Mouse (Mus musculus) T-cell, adult 2 months (primary cell): ENCODE results near the gene Slc4a4.

ENCODE experiments used
- DNase-seq: peaks from one replicate; pipeline ENCODE4 v3.0.0; 2022; ENCODE audit warnings: low spot score

Slc4a4 gene

DNA sequence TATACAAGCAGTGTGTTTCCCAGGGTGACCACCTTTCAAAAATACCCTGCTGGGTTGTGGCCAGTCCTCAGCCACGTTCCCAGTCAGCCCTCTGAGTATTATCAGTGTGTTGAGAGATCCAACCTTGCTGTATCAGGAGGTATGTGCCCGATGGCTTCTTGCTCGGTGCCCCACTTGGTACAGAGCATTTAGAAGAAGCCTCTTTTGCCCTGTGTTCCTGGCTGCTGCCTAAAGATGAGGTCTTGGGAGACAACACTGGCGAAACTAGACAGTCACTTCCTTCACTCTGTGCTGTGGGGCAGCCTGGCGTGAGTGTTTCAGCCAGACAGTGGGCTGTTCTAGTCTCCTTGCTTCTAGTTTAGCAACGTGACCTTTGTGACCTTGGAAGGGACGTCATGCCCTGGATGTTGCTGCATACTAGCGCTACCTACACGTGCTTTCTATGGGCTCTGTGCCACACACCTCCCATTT lies 29.9 kb downstream of the Slc4a4 start:
- DNase-seq, result no peak

DNA sequence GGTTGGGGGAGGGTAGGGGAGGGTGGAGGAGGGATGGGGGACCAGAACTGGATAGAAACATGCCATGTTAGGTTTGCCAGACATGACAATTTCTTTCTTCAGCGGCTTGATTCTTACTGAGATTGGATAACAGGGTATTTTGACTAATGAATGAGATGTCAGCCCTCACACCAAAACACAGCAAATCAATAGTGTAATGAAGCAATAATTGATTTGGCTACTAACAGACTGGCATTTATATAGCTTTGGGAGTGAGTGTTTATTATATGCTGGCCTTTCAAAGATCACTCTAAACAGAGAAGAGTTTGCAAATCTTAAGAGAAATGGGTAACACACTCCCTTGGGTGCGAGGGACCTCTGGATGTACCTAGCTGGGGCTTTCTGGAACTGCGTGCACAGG lies 30.6 kb downstream of the Slc4a4 start:
- DNase-seq, result no peak

DNA sequence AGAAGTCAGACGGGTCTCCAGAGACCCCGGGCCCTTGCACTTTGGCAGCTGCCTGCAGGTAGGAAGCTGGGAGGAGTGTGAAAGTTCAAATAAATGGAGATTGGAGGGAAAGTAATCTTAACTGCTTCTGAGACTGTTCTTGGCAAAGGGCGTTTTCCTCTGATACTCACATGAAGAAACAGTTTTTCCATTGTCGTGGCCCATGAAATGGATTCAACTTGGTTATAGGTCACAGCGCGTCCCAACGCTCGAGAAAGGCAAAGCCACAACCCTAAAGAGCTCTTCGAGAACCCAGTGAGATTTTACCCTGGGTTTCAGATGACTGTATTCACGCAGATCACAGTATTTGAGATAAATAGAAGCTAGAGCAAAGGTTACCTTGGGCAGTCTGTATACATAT lies 31.0 kb downstream of the Slc4a4 start:
- no peak for DNase-seq

DNA sequence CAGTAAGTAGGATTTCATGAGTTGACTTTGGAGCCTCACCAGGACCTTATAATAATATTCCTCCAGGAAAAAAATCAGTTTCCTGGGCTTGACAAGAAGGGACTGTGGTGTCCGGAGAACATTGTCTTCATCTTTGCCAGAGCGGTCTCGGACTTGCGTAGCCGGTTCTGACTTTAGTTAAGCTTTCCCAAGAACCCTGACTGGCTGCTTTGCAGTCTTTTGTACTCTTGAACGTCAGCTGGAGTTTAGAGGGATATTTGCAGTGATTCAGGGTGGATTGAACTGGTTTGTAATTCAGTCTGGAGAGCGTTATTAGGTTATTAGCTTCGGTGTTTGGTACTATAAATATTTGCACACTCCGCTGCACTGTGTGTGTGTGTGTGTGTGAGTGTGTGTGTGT lies 31.9 kb downstream of the Slc4a4 start:
- DNase-seq, result no peak

DNA sequence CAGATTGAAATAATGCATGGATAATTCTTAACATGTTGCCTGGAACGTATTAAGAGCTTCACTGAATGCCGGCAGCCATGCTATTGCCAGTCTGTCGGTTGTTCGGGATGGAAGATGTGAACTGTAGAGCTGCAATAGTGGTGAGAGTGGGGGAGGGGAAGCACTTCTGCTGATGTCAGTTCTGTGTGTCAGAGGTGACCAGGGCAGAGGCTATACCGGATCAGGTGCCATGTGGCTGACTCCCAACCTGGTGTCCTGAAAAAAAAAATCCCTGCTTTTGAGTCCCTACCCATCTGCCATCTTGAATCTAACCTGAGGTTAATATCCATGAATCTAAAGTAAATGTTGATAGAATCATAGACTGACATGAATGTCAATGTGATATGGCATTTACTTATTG lies 39.0 kb downstream of the Slc4a4 start:
- DNase-seq, result no peak

DNA sequence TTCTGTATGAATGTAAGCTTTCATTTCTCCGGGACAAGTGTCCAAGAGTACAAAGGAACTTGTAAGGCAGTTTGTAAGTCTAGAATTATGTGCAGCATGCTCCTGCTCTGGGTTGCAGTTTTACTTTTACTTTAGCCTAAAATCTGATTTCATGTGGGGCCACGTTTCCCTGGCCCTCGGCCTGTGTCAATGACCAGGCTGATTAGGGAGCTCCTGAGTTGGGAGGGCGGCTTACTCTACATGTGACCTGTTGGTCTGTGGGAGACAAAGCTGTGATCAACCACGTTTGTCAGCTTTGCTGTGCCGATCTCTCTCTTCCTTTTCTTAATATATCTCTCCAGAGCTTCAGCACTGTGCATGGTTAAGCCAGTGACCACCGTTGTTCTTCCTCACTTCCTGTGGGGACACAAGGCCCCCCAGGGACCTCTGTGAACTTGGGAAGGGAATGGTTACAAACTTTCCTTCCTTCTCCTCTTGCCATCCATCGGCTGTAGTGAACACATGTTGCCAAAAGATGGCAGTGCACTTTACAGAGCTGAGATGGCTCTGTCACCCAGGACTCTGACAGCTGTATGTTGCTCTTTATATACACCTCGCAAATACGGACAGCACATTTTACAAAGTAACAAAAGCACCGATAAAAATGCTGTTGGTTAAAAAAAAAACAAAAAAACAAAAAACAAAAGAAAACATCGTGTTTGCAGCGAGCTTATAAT lies 41.7 kb downstream of the Slc4a4 start:
- DNase-seq, result peak; percentile 26

DNA sequence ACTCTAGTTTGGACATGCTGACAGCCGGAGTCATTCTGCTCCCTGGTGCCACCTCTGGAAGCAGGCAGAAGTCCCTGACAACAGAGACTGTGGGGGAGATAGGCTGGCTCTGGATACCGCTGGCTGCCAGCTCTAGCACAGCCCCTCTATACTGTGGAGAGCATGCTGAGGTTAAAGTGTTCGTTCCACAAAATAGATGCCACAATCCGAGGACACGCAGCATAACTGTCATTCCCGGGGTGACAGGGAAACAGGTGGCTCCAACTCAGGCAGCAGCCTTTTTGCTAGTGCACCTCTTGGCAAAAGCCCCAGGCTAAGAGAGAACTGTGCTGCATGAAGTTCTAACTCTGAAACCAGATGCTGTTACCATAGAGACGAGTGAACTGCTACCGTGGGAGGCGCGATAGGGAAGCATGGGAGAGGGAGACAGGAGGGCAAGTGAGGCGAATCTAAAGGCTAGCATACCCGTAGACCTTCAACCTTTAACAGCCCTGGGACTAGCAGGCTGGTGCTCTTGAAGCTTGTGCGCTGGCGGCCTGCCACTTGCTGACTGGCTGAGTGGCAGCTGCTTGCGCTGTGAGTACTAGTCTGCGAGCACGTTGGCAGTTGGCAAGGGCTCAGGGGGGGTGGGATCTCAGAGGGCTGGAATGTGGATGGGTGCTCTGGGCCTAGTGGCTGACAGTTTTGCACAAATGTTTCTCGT lies 42.9 kb downstream of the Slc4a4 start:
- DNase-seq, result no peak

DNA sequence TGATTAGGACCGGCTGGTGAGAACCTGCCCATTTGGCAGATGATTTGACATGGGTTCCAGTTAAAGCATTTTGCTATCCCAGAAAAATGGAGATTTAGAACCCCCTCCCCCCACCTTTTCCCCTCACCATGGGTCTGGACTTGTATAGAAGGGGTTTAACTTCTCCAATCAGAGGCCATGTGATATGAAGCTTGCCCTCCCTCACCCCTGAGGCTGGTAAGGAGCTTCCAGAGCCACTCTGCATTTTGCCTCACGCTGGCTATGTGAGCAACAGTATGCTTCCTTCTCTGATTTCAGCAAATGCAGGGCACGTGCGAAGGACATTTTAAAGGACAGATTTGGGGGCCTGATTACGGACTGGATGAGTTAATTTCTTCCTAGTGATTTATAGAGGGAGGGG lies 43.5 kb downstream of the Slc4a4 start:
- DNase-seq, result no peak

DNA sequence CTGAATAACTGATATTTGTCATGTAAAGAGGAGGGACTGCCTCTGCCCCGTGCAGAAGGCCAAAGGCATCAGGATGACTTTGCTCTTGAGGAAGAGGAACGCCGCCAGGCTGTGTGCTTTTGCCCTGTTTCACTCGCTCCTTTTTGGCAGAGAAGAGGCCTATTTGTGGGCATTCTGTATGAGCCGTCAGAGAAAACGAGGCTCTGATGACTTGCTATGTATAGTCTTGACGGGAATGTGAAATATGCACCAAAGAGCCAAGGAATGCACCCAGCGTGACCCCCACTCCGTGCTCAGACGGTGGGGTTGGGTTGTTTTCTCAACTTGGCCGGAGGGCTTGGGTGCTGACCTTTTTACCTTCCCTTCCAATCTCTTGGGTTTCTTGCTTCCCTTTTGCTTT lies 44.0 kb downstream of the Slc4a4 start:
- no peak for DNase-seq

DNA sequence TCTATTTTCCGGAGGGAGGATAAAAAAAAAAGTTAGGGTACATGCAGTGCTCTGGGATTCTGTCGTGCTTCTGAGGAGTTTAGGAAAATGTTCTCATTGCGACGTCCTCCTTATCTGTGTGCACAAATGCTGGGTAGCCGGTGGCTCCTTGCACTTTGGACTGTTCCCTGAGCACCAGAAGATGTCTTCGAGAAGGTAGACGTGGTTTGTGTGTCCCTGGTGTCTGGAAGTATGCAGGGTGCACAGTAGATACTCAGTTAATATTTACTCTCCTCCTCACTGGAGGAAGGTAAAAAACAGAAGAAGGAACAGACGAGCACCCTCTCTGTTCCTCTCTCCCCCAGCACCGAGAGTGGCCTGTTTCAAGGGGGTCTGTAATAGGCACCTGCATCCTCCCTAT lies 44.6 kb downstream of the Slc4a4 start:
- no peak for DNase-seq

DNA sequence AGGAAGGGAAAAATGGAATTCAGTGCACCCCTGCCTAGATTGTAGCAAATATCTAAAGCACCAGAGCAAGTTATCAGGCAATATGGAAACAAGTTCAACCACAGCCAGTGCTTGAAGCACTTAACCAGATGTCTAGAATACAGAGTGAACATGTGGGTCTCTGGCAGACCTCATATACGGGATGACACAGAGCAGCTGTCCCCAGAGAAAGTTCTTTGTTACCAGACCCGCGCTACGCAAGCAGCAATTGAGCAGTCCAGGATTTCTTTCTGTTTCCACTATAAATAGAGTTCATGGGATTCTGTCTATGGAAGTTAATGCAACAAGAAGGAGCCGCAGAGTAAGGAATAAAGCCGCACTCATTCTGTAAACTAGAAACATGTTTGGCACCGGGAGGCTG lies 46.8 kb downstream of the Slc4a4 start:
- no peak for DNase-seq

DNA sequence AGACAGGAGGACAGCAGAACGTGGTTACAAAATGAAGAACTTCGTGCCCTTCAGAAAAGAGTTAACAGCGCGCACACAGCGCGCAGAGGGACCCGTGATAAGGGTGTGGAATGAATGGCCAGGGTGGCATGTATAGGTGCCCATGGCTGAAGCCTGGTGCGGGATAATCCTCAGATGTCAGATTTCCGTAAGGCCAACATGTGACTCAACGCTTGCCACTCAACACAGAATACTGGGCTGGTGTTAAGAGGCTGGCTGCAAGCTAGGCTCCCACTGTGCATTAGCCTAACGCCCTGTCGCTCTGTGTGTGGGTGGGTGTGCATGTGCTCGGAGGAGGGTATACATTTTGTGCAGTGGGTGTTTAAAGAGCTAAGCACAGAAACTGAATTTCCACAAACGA lies 47.3 kb downstream of the Slc4a4 start:
- no peak for DNase-seq

DNA sequence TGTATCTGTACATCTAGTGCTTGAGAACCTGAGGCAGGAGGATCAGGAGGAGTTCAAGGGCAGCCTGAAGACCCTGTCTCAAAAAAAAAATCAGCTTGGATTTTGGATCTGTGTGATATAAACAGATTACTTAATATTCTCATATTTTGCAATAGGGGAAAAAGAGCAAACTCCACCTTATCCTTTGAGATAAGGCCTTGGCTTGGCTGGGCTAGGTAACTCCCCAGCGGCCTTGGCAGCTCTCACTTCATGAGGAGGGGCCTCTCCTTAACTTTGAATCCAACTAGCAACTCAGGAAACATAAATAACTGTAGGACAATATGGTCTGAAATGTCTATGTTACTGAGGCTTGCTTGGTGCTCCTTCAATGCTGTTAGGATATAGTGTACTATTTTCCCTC lies 51.6 kb downstream of the Slc4a4 start:
- DNase-seq, result no peak

DNA sequence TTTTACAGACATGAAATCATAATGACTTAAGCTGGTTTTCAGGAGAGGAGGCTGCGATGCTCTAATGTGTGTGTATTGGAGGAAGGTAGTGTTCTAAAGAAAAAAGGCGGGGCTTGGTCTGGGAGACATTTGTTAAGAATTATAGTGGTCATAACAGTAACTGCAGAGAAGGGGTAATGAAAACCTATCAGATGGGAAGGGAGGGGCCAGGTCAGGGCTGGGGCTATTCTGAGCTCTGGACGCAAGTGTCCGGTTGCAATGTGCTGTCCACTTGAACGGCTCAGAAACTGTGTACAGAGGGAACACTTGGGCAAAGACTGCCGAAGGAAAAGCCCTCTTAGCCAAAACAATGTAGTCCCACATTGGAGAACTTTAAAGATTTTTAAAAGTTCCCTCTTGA lies 52.5 kb downstream of the Slc4a4 start:
- no peak for DNase-seq

DNA sequence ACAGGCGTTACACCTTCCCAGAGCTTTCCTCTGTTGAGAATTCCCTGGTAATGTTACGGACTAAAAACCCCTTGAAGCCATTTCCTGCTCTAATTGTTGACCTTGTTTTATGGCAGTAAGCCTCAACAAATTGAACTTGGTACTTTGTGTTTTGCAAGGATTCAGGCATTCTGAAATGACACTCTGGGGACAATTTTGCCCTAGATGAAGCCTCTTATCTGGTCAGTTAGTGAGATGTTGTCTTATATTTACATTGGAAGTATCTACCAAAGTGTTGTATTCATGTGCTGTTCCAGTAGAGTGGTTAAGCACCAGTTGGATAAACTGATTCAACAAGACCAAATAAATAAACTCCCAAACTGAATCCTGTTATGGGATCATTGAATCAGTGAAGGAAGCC lies 53.2 kb downstream of the Slc4a4 start:
- DNase-seq, result no peak

DNA sequence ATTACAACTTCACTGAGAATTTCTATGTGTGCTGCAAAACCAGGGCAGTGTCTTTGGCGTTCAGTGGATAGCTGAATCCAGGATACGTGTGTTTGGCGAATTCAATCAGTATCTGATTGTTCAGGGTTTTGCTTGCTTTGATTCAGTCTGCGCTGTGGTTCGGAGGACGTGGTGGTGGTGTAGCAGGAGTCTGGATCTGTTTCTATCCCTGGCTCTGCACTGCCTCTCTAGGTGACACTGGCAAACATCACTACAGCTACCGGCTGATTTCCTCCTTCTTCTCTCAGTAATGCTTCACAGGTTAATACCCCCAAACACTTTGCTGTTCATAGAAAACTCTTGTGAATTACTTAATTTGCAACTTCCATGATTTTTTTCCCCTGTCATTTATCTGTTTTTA lies 55.3 kb downstream of the Slc4a4 start:
- no peak for DNase-seq

DNA sequence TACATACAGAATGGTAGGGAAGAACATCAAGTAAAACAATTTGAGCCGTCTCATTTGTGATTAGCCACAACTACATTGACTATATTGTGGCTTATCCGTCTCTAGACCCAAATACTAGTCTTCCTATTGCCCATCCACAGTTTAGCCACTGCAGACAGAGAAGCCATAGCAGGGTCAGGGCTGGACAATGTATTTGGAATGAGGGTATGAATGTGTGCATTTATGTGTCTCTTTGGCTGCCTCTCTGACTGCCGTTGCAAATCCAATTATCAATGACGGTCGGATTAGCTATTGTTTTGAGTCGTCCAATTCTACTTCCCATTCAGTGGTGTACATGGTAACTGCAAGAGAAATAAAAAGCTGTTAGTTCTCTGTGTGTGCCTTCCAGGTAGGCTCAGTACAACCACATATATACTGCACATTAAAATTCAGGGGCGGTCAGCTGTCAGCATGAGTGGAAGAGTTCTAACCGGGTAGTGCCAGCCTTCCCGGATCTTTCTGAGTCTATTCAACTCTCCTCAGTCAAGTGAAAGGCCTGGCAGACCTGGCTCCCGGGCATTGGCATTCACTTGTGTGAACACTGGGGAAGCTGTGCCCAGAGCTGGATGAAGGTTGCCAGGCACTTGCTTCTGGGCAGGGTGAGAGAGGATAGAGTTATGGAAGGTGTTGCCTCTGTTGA lies 59.2 kb downstream of the Slc4a4 start:
- DNase-seq, result no peak

DNA sequence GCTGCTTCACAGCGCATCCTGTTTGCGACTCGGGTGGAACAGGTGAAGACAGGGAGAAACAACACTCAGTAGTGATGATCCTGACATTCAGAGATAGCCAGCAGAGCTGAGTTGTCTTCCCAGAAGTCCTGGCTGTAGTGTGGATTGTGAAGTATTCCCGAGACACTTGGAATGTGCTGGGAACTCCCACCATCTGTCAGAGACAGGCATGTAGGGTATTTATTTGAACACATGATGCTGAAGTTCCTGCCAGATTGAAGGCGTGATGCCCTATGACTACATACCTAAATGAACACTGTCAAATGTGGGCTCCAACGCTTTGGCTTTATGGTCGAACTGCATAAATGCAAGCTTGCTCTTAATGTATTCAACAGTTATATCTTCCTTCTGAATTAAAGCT lies 63.7 kb downstream of the Slc4a4 start:
- no peak for DNase-seq

DNA sequence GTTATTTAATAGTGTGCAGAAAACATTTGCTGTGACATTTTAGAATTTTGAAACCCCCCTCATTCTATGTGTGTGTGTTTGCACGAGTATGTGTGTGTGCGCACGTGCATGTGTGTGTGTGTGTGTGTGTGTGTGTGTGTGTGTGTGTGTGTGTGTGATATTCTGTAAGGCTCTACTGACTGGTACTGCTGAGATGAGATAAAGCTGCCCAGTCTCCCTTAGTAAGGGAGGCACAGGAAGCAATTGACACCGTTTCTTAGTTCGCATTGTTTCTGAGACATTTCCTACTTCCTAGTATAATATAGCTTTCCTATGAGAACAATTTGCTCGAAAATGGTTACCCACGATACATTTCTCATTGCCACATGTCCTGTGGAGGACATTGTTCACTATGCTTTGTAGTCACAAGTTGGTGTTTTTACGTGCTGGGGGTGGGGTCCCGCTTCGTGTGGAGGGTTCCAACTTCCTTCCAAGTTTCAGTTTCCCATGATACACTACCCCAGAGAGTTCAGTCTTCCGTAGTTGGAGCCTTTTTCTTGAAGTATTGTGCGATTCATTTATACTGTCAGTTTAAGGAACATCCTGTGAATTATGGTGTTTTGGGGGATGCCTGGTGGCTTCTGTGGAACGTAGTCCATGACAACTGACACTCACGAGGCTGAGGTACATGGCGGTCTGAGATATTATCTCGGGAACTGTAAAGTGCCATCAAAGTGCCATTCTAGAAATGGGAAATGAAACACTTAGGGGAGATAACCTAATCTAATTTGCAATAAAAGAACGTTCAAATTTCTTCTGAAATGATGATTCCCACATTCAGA lies 66.3 kb downstream of the Slc4a4 start:
- DNase-seq, result peak; percentile 16

DNA sequence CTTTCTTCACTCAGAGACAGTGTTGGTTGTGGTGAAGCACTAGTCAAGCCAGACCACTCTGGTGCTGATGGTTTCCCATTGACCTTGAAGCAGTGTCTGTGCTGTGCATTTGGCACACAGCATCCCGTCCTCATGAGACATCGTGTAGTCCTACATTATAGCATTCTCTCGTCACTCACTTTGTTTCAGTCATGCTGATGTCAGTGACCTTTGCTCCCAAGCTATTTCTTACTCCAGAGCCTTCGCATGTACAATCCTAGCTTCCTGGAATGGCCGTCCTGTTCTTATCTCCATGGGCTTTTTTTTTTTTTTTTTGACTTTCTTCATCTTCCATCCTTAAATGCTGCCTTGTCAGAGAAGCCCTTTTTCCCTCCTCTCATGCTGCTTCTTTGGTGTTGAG lies 71.1 kb downstream of the Slc4a4 start:
- DNase-seq, result no peak

DNA sequence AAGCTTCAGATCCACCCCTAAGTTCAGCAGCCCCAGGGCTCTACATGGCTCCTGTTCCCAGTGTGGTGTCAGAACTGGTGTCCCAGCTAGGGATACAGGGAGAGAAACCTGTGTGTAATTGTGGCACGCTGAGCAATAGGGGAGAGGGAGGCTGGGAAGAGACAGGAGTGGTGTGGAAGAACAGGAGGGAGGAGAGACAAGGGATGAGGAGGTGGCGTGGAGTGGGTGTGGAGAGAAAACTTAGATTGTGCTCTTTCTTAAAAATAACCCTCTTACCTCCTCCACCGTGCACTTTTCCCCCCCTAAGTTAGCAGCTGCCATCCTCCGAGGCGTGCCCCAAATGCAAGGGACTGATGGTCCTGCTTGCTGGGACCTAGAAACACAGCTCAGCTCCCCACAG lies 72.3 kb downstream of the Slc4a4 start:
- no peak for DNase-seq

DNA sequence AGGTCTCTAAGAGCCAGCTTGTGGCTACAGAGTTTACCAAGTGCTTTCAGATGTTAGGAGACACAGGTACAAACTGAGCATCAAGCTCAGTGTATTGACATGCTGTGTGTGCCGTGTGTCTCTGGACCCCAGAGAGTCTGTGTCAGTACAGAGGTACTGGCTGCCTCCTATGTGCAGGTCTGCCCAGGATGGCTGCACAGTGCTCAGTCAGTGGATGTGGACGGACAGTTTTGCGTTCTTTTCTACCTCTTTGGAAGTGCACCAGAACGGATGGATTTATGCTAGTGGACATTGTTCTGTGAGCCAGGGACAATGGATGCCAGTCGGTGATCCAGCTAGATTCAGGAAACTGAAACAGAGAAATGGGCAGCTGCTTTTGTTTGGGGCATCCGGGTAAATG lies 72.8 kb downstream of the Slc4a4 start:
- DNase-seq, result no peak
